ENCODE assay signal across 9 mouse cellular contexts in the genomic region with DNA sequence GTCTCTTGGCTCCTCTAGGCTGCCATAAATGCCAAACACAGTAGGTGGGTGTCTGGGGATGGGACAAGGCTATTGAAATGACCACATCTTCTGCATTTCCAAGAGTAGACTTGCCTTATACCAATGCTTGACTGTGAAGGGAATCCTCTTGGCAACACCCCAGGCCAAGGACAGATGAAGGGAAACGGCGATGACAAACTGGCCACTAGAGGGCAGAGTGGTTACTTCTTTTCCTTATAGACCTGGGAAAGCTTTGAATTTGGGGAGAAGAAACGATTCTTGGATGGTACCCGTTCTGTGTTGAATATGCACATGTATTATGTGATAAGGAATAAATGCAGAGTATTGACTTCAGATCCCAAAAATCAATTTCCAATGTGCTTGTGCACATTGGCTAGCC. TPM values are rescaled to one million over a fixed set of nuclear protein-coding genes. Genes with fewer than 3 reads are reported as not detected.
DNase-seq lines count a peak whose midpoint lies in the region; ATAC-seq lines count a peak whose summit lies in the region.
"Had no signal": no experiment of that assay in that cellular context is flagged by ENCODE, and none has a peak within 500 bp of the region (broad histone marks: within the 10 kb centered on the region; RNA-seq: fewer than 3 reads in every experiment).

No protein-coding gene starts in this region.

- no peak overlapping the region for H3K4me3 ChIP-seq in heart, embryonic 12.5 days
- no peak overlapping the region for H3K4me3 ChIP-seq in midbrain, embryonic 13.5 days (replicated peaks)

- peaks cover 9% of the 10 kb centered on the region; the same call in 1 of the 2 replicates for H3K27me3 ChIP-seq in heart, embryonic 12.5 days (replicated peaks)
- H3K27me3 ChIP-seq in midbrain, embryonic 13.5 days: no peaks in the 10 kb centered on the region
- H3K27me3 ChIP-seq in splenic B cell, adult 2 months (ENCODE audit: control insufficient read depth, insufficient read depth, low read length, poor library complexity, severe bottlenecking): no peaks in the 10 kb centered on the region

- H3K4me2 ChIP-seq in heart, embryonic 12.5 days: no peak overlapping the region
- no peak overlapping the region for H3K4me2 ChIP-seq in midbrain, embryonic 13.5 days (replicated peaks)

- H3K9me3 ChIP-seq in heart, embryonic 12.5 days (replicated peaks): no peaks in the 10 kb centered on the region
- no peaks in the 10 kb centered on the region for H3K9me3 ChIP-seq in midbrain, embryonic 13.5 days

- intact Hi-C loops in heart, postnatal 10 days (cut with DNase I): loop anchor here (1.0 to 5.0 kb wide), 4 partner anchors 118 to 553 kb away; no protein-coding TSS in a partner anchor

- no peak for ATAC-seq in heart, embryonic 12.5 days (ENCODE audit: insufficient number of reproducible peaks, low FRiP score)
- ATAC-seq in midbrain, embryonic 13.5 days: peak; percentile 38; the same call in 1 of the 2 replicates

- no peak overlapping the region for H3K9ac ChIP-seq in heart, embryonic 12.5 days
- H3K9ac ChIP-seq in midbrain, embryonic 13.5 days (replicated peaks): no peak overlapping the region

- 11% methylated on average over 4 of the region's 4 CpGs for WGBS in heart, embryonic 12.5 days
- WGBS in midbrain, embryonic 13.5 days: 6% methylated on average over 4 of the region's 4 CpGs

- no peaks in the 10 kb centered on the region for H3K36me3 ChIP-seq in heart, embryonic 12.5 days
- H3K36me3 ChIP-seq in midbrain, embryonic 13.5 days: no peaks in the 10 kb centered on the region
- H3K36me3 ChIP-seq in splenic B cell, adult 2 months (ENCODE audit: control insufficient read depth, insufficient read depth, low read length, poor library complexity, severe bottlenecking): no peaks in the 10 kb centered on the region

- DNase-seq in heart, adult 18-20 months: peak; percentile 34 to 80
- peak; percentile 83 for DNase-seq in adrenal gland, postnatal 10 days
- peak; percentile 58 for DNase-seq in embryo, embryonic 11.5 days (ENCODE audit: low read depth, low spot score)
- DNase-seq in heart, postnatal 10 days: peak; percentile 74 to 87
- DNase-seq in layer of hippocampus, postnatal 25 days (ENCODE audit: extremely low spot score in 1 of 2, low spot score in 1 of 2): peak; percentile 61 to 81
- peak; percentile 59 for DNase-seq in splenic B cell, adult 2 months (ENCODE audit: low read depth, low spot score)

- no peak overlapping the region for H3K27ac ChIP-seq in heart, embryonic 12.5 days (ENCODE audit: poor library complexity, severe bottlenecking)
- no peak overlapping the region for H3K27ac ChIP-seq in midbrain, embryonic 13.5 days
- H3K27ac ChIP-seq: macrophage had no signal

- no peaks in the 10 kb centered on the region for H3K4me1 ChIP-seq in heart, embryonic 12.5 days (replicated peaks)
- H3K4me1 ChIP-seq in midbrain, embryonic 13.5 days (replicated peaks): 0 out of 2 replicates have a peak, but pooled peaks cover 6% of the 10 kb centered on the region

RNA-seq across cellular contexts. Expression of gene Cacng5, which starts 50.8 kb away (rescaled TPM):
- total RNA-seq in heart, adult 18-20 months (2021): not detected
- polyA plus RNA-seq in heart, embryonic 12.5 days (2016; fragmentation: Nextera tagmentation; extraction: Ambion mirVana): not detected in 2 replicates
- total RNA-seq in adrenal gland, postnatal 10 days (2021): 1 to 10 TPM in 1 of 2 experiments, under 1 TPM in 1; 0.87 to 1.4 TPM
- under 1 TPM; 0.12 to 0.14 TPM for total RNA-seq in heart, postnatal 10 days (2021)
- total RNA-seq in layer of hippocampus, postnatal 25 days (2021): 10 to 100 TPM; 15.1 to 15.5 TPM
- 3.8 and 4.1 TPM in 2 replicates for polyA plus RNA-seq in midbrain, embryonic 13.5 days (2015; fragmentation: Nextera tagmentation; extraction: Ambion mirVana)
- polyA plus RNA-seq: macrophage had no signal

Comparison
In these comparisons a context has a peak if more than half of its experiments do, and no peak if none do; other contexts are left out.
1. RNA of gene Cacng5, which starts 50.8 kb away (total RNA-seq): 15.1 to 15.5 TPM in layer of hippocampus, postnatal 25 days; 0.87 to 1.4 TPM in adrenal gland, postnatal 10 days, 0.12 to 0.14 TPM in heart, postnatal 10 days and not detected in heart, adult 18-20 months; every median in the first group is over 4 times any median in the second.
2. Peak in every context shown above with its lines, with median percentiles within 50 percentile points of each other: DNase-seq.